Mouse (Mus musculus) brain, adult 2 months (tissue): Measurements from ENCODE around the gene Piezo1.
A peak's percentile ranks its signal among the peaks of the same experiment; 100 is the strongest.
"Not testable (repeated sequence)": the region's sequence is repeated elsewhere in the genome, so short reads cannot be mapped to it uniquely, and the experiment has no call there.

Source experiments
- DNase-seq: peaks from one replicate; pipeline ENCODE4 v3.0.0; 2011; ENCODE audit warnings: low read depth, low spot score

Piezo1 gene

GRCm38 (mm10) chr8:122551265-122552051 is at the start of gene Piezo1:
TSS of gene Piezo1 (minus strand) at chr8:122551329.
- DNase-seq: peak; percentile 78

- no peak for DNase-seq
Observed at GRCm38 (mm10) chr8:122600666-122601065, 49.5 kb upstream of the Piezo1 start.

GRCm38 (mm10) chr8:122596031-122596430 is 44.9 kb upstream of the Piezo1 start:
- no peak for DNase-seq

GRCm38 (mm10) chr8:122593783-122594507 is 42.8 kb upstream of the Piezo1 start:
- DNase-seq: peak; percentile 68

- DNase-seq: no peak
Observed at GRCm38 (mm10) chr8:122593240-122593639, 42.1 kb upstream of the Piezo1 start.

- DNase-seq: no peak
Observed at GRCm38 (mm10) chr8:122586749-122587148, 35.6 kb upstream of the Piezo1 start.

- no peak for DNase-seq
Observed at GRCm38 (mm10) chr8:122586171-122586570, 35.0 kb upstream of the Piezo1 start.

GRCm38 (mm10) chr8:122585411-122585891 is 34.3 kb upstream of the Piezo1 start:
- no peak for DNase-seq

GRCm38 (mm10) chr8:122584981-122585380 is 33.9 kb upstream of the Piezo1 start:
- DNase-seq: no peak

- no peak for DNase-seq
Observed at GRCm38 (mm10) chr8:122580926-122581325, 29.8 kb upstream of the Piezo1 start.

- no peak for DNase-seq
Observed at GRCm38 (mm10) chr8:122579196-122579595, 28.1 kb upstream of the Piezo1 start.

GRCm38 (mm10) chr8:122577116-122577515 is 26.0 kb upstream of the Piezo1 start:
- DNase-seq: no peak

GRCm38 (mm10) chr8:122576648-122577022 is 25.5 kb upstream of the Piezo1 start, which contains the start of gene Aprt:
TSS of gene Aprt (minus strand) at chr8:122576909.
- peak; percentile 97 for DNase-seq

GRCm38 (mm10) chr8:122575735-122576647 is 24.9 kb upstream of the Piezo1 start:
- no peak for DNase-seq

GRCm38 (mm10) chr8:122575286-122575685 is 24.2 kb upstream of the Piezo1 start:
- DNase-seq: no peak

GRCm38 (mm10) chr8:122574667-122575251 is 23.6 kb upstream of the Piezo1 start:
- DNase-seq: no peak

GRCm38 (mm10) chr8:122574264-122574663 is 23.1 kb upstream of the Piezo1 start:
- DNase-seq: no peak

GRCm38 (mm10) chr8:122573577-122573976 is 22.4 kb upstream of the Piezo1 start:
- DNase-seq: no peak

- not testable (repeated sequence) for DNase-seq
Observed at GRCm38 (mm10) chr8:122573176-122573575, 22.0 kb upstream of the Piezo1 start.

GRCm38 (mm10) chr8:122572751-122573150 is 21.6 kb upstream of the Piezo1 start:
- no peak for DNase-seq

GRCm38 (mm10) chr8:122571750-122572267 is 20.7 kb upstream of the Piezo1 start:
- no peak for DNase-seq
